Mouse (Mus musculus): ENCODE measurements around the gene Slc12a8. TPM values are rescaled to one million over a fixed set of nuclear protein-coding genes. Genes with fewer than 3 reads are reported as not detected.
A peak's percentile ranks its signal among the peaks of the same experiment; 100 is the strongest.

Gene Slc12a8
- total RNA-seq, 2 experiments from 2014 or later: 1.1 to 1.4 TPM

- DNase-seq (ENCODE audit: extremely low spot score in 1 of 2, low spot score in 2 of 2): no peak
- intact Hi-C loops (cut with DNase I): no loop called here
Observed at GRCm38 (mm10) chr16:33600216-33600615, 83.1 kb downstream of the Slc12a8 start.

- intact Hi-C loops (cut with DNase I): no loop called here
- no peak for DNase-seq (ENCODE audit: extremely low spot score in 1 of 2, low spot score in 2 of 2)
Observed at GRCm38 (mm10) chr16:33601299-33601698, 84.2 kb downstream of the Slc12a8 start.

- intact Hi-C loops (cut with DNase I): no loop called here
Observed at GRCm38 (mm10) chr16:33605647-33606596, 88.8 kb downstream of the Slc12a8 start.

GRCm38 (mm10) chr16:33606691-33607532 is 89.8 kb downstream of the Slc12a8 start:
- intact Hi-C loops (cut with DNase I): no loop called here
- DNase-seq (ENCODE audit: extremely low spot score in 1 of 2, low spot score in 2 of 2): no peak

More at GRCm38 (mm10) chr16:33605647-33606596, 88.8 kb downstream of the Slc12a8 start:
- DNase-seq (ENCODE audit: extremely low spot score in 1 of 2, low spot score in 2 of 2): no peak

- intact Hi-C loops (cut with DNase I): no loop called here
Observed at GRCm38 (mm10) chr16:33609554-33609953, 92.4 kb downstream of the Slc12a8 start.

GRCm38 (mm10) chr16:33610466-33610865 is 93.3 kb downstream of the Slc12a8 start:
- no peak for DNase-seq (ENCODE audit: extremely low spot score in 1 of 2, low spot score in 2 of 2)

More at GRCm38 (mm10) chr16:33609554-33609953, 92.4 kb downstream of the Slc12a8 start:
- no peak for DNase-seq (ENCODE audit: extremely low spot score in 1 of 2, low spot score in 2 of 2)

GRCm38 (mm10) chr16:33611291-33611690 is 94.2 kb downstream of the Slc12a8 start:
- intact Hi-C loops (cut with DNase I): no loop called here
- no peak for DNase-seq (ENCODE audit: extremely low spot score in 1 of 2, low spot score in 2 of 2)

More at GRCm38 (mm10) chr16:33610466-33610865, 93.3 kb downstream of the Slc12a8 start:
- intact Hi-C loops (cut with DNase I): no loop called here

GRCm38 (mm10) chr16:33612056-33612770 is 95.1 kb downstream of the Slc12a8 start:
- intact Hi-C loops (cut with DNase I): no loop called here
- no peak for DNase-seq (ENCODE audit: extremely low spot score in 1 of 2, low spot score in 2 of 2)

- DNase-seq (ENCODE audit: extremely low spot score in 1 of 2, low spot score in 2 of 2): no peak
- intact Hi-C loops (cut with DNase I): no loop called here
Observed at GRCm38 (mm10) chr16:33615986-33616385, 98.9 kb downstream of the Slc12a8 start.

GRCm38 (mm10) chr16:33621836-33622235 is 104.7 kb downstream of the Slc12a8 start:
- no peak for DNase-seq (ENCODE audit: extremely low spot score in 1 of 2, low spot score in 2 of 2)
- intact Hi-C loops (cut with DNase I): no loop called here

- intact Hi-C loops (cut with DNase I): no loop called here
- no peak for DNase-seq (ENCODE audit: extremely low spot score in 1 of 2, low spot score in 2 of 2)
Observed at GRCm38 (mm10) chr16:33624586-33624985, 107.5 kb downstream of the Slc12a8 start.

GRCm38 (mm10) chr16:33629539-33629938 is 112.4 kb downstream of the Slc12a8 start:
- intact Hi-C loops (cut with DNase I): no loop called here
- no peak for DNase-seq (ENCODE audit: extremely low spot score in 1 of 2, low spot score in 2 of 2)

GRCm38 (mm10) chr16:33635836-33636595 is 118.9 kb downstream of the Slc12a8 start:
- peak; percentile 5 to 26 for DNase-seq (ENCODE audit: extremely low spot score in 1 of 2, low spot score in 2 of 2)
- intact Hi-C loops (cut with DNase I): no loop called here

- intact Hi-C loops (cut with DNase I): no loop called here
- no peak for DNase-seq (ENCODE audit: extremely low spot score in 1 of 2, low spot score in 2 of 2)
Observed at GRCm38 (mm10) chr16:33641779-33642178, 124.7 kb downstream of the Slc12a8 start.

GRCm38 (mm10) chr16:33653116-33653515 is 136.0 kb downstream of the Slc12a8 start:
- intact Hi-C loops (cut with DNase I): no loop called here
- DNase-seq (ENCODE audit: extremely low spot score in 1 of 2, low spot score in 2 of 2): no peak

- intact Hi-C loops (cut with DNase I): no loop called here
- no peak for DNase-seq (ENCODE audit: extremely low spot score in 1 of 2, low spot score in 2 of 2)
Observed at GRCm38 (mm10) chr16:33655443-33655842, 138.3 kb downstream of the Slc12a8 start.

- intact Hi-C loops (cut with DNase I): no loop called here
- DNase-seq (ENCODE audit: extremely low spot score in 1 of 2, low spot score in 2 of 2): no peak
Observed at GRCm38 (mm10) chr16:33657191-33657590, 140.1 kb downstream of the Slc12a8 start.

- no peak for DNase-seq (ENCODE audit: extremely low spot score in 1 of 2, low spot score in 2 of 2)
- intact Hi-C loops (cut with DNase I): no loop called here
Observed at GRCm38 (mm10) chr16:33658121-33658520, 141.0 kb downstream of the Slc12a8 start.
